Mouse (Mus musculus) kidney, adult 2 months (tissue): ENCODE measurements around the gene Marc1. TPM values are rescaled to one million over a fixed set of nuclear protein-coding genes. Genes with fewer than 3 reads are reported as not detected.

Source experiments
- DNase-seq: peaks from one replicate; pipeline ENCODE4 v3.0.0; 2021
- H3K27ac ChIP-seq: fragments of 200-500 bp; 2 replicates; pipeline ENCODE4 v1.5.1; 2012; ENCODE audit warnings: low read depth, low read length, control low read depth, inconsistent platforms; ENCODE audit not compliant: insufficient read depth
- H3K27me3 ChIP-seq: fragments of 200-500 bp; replicated peaks from 2 replicates; pipeline ENCODE4 v1.6.1; 2012; ENCODE audit warnings: mild to moderate bottlenecking, moderate library complexity, low read length, inconsistent platforms; ENCODE audit not compliant: control insufficient read depth, insufficient read depth
- H3K36me3 ChIP-seq: fragments of 200-500 bp; 2 replicates; pipeline ENCODE4 v1.6.1; 2012; ENCODE audit warnings: mild to moderate bottlenecking, moderate library complexity, low read length, inconsistent platforms; ENCODE audit not compliant: control insufficient read depth, insufficient read depth
- H3K4me1 ChIP-seq: fragments of 200-500 bp; 2 replicates; pipeline ENCODE4 v1.6.1; 2011; ENCODE audit warnings: low read length; ENCODE audit not compliant: control insufficient read depth, insufficient read depth
- H3K4me3 ChIP-seq: fragments of 200-500 bp; 2 replicates; pipeline ENCODE4 v1.5.1; 2011; ENCODE audit warnings: mild to moderate bottlenecking, low read depth, low read length, control low read depth; ENCODE audit not compliant: insufficient read depth
- CTCF ChIP-seq: fragments of 200-500 bp; conservative IDR thresholded peaks from 2 replicates; pipeline ENCODE4 v1.5.1; 2011; ENCODE audit warnings: low read depth, mild to moderate bottlenecking, control low read depth, low read length, moderate library complexity, mixed read lengths; ENCODE audit not compliant: insufficient read depth, insufficient read length
- POLR2A ChIP-seq: fragments of 200-500 bp; IDR thresholded peaks from one replicate; pipeline ENCODE4 v1.6.1; 2011; ENCODE audit warnings: low read depth, low read length, control low read depth
- WGBS: fragments of 180-500 bp; shearing (Covaris S2); methylation state at CpG from one replicate; pipeline ENCODE4 v1.1.7; 2018; 5-methylcytosine and 5-hydroxymethylcytosine counted together
- polyA plus RNA-seq: library from polyadenylated mRNA; depleted of rRNA; stranded (reverse); fragments of >200 nt; gene quantifications from 2 replicates; pipeline ENCODE4 v1.2.3, GENCODE M21; 2012; rRNA removed

Gene Marc1
- polyA plus RNA-seq, 1 experiment, result 1.0 TPM

- no peak for DNase-seq
- Histone ChIP-seq H3K36me3 (no peaks in the 10 kb centered on the region), H3K27me3 (no peaks in the 10 kb centered on the region; the same call in 1 of the 2 replicates), H3K27ac (no peak overlapping the region), H3K4me3 (no peak overlapping the region), H3K4me1 (no peaks in the 10 kb centered on the region)
- TF ChIP-seq POLR2A (no peak), CTCF (no peak)
- 38% methylated on average over 5 of the region's 5 CpGs for WGBS
Observed at GRCm38 (mm10) chr1:184762941-184763340, 48.2 kb downstream of the Marc1 start.

- TF ChIP-seq CTCF, result no peak
- no peak for TF ChIP-seq POLR2A
- 66% methylated on average over 4 of the region's 4 CpGs for WGBS
- DNase-seq, result no peak
- Histone ChIP-seq H3K36me3 (no peaks in the 10 kb centered on the region), H3K27me3 (no peaks in the 10 kb centered on the region; the same call in none of the 2 replicates), H3K4me1 (no peaks in the 10 kb centered on the region), H3K4me3 (no peak overlapping the region), H3K27ac (no peak overlapping the region)
Observed at GRCm38 (mm10) chr1:184761988-184762387, 49.1 kb downstream of the Marc1 start.

DNA sequence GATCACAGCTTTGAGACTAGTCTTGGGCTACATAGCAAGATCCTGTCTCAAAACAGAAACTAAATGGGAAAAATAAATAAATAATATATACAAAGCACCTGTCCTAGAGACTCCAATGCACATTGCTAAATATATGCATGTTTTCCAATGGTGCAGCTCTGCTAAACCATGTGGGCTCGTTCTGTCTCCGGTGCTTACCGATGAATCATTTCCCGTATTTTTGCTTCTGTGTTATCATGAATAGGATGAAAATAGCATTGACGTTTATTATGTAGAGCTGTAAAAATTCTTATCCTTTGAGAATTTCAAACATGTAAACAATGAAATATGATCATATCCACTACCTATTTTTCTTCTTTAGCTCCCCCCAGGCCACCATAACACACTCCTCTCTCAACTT, 58.4 kb downstream of the Marc1 start:
- no peak overlapping the region for H3K27ac ChIP-seq
- H3K4me3 ChIP-seq, result no peak overlapping the region
- H3K36me3 ChIP-seq, result no peaks in the 10 kb centered on the region
- TF ChIP-seq POLR2A (no peak), CTCF (no peak)
- peaks cover 4% of the 10 kb centered on the region; the same call in 1 of the 2 replicates for H3K4me1 ChIP-seq
- H3K27me3 ChIP-seq, result no peaks in the 10 kb centered on the region; the same call in none of the 2 replicates
- peak; percentile 22 for DNase-seq
- WGBS, result 67% methylated on average over 5 of the region's 5 CpGs

DNA sequence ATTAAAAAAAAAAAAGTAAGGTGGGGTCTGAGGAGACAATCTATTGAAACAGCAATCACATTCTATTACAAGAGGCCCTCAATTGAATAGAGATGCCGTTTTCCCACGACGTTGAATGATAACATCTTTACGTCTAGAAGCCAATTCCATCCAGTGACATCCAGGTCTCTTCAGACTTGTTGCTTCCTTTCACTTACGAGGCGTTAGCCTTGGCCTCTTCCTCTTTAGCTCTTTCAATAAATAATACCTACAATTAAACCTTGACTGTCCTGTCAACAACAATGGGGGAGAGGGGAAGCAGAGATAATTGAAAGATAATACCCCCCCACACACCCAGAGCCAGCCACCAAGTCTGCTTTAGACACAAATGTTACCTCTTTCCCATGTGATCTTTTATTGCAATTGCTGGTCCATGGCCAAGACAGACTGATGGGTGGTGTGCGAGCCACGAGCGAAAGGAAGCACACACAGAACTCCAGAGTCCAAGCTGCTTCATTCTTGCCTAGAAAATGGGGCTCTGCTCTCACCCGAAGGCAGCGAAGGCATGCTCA, 60.9 kb downstream of the Marc1 start:
- Histone ChIP-seq H3K4me1 (no peaks in the 10 kb centered on the region), H3K36me3 (no peaks in the 10 kb centered on the region), H3K27ac (no peak overlapping the region), H3K27me3 (no peaks in the 10 kb centered on the region; the same call in 1 of the 2 replicates), H3K4me3 (no peak overlapping the region)
- 56% methylated on average over 11 of the region's 11 CpGs for WGBS
- DNase-seq, result peak; percentile 70
- TF ChIP-seq CTCF, result no peak
- no peak for TF ChIP-seq POLR2A

DNA sequence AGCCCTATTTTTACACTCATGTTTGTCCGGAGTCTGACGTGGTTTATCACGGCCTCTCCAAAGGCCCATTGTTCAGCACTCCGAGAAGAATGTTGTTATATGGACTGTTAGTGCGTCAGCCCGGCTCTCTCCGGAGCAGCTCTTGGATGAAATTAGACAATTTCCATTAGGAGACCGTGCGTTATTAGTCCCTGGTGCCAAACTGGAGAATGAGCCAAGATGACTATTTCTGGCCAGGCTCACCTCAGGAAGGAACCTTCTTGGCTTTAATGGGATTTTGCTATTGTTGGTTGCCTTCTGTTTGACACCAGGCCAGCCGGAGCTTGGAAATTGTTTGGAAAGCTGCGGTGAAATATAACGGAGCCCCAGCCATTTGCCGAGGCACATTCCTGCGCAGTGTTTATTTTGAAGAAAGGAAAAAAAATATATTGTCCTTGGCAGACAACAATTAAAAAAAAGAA, 62.4 kb downstream of the Marc1 start:
- no peak overlapping the region for H3K4me3 ChIP-seq
- WGBS, result 46% methylated on average over 14 of the region's 14 CpGs
- no peak overlapping the region for H3K27ac ChIP-seq
- H3K27me3 ChIP-seq, result no peaks in the 10 kb centered on the region; the same call in 1 of the 2 replicates
- H3K4me1 ChIP-seq, result no peaks in the 10 kb centered on the region
- TF ChIP-seq POLR2A (no peak), CTCF (no peak)
- DNase-seq, result peak; percentile 91
- no peaks in the 10 kb centered on the region for H3K36me3 ChIP-seq

GRCm38 (mm10) chr1:184737876-184738479, 73.1 kb downstream of the Marc1 start:
- 6% methylated on average over 14 of the region's 14 CpGs for WGBS
- Histone ChIP-seq H3K27ac (no peak overlapping the region), H3K4me1 (0 out of 2 replicates have a peak, but pooled peaks cover 2% of the 10 kb centered on the region), H3K4me3 (no peak overlapping the region), H3K36me3 (no peaks in the 10 kb centered on the region), H3K27me3 (peaks cover 3% of the 10 kb centered on the region; the same call in 1 of the 2 replicates)
- peak; percentile 96 for TF ChIP-seq CTCF
- no peak for TF ChIP-seq POLR2A
- peak; percentile 78 for DNase-seq

DNA sequence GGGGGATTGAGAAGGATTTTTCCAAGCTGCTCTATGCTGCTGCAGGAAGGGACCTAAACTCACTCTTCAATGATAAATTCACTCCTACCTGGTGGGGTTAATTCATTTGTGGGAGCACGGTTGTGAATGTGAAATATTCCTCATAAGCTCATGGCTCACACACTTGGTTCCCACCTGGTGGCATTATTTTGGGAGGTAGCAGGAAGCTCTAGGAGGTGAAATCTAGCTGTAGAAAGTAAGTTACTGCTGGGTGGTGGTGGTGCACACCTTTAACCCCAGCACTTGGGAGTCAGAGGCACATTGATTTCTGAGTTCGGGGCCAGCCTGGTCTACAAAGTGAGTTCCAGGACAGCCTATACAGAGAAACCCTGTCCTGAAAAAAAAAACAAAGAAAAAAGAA, 73.9 kb downstream of the Marc1 start:
- WGBS, result 42% methylated on average over 2 of the region's 2 CpGs
- no peak for DNase-seq
- H3K36me3 ChIP-seq, result no peaks in the 10 kb centered on the region
- H3K27ac ChIP-seq, result no peak overlapping the region
- H3K4me3 ChIP-seq, result no peak overlapping the region
- peaks cover 5% of the 10 kb centered on the region for H3K27me3 ChIP-seq
- TF ChIP-seq POLR2A (no peak), CTCF (no peak)
- 0 out of 2 replicates have a peak, but pooled peaks cover 2% of the 10 kb centered on the region for H3K4me1 ChIP-seq

Other genes starting within 250 kb of the Marc1 start
- 7.4 and 8.1 TPM in 2 replicates for gene Hlx, start 78.7 kb downstream of the Marc1 start, polyA plus RNA-seq
- gene Marc2, start 35.1 kb upstream of the Marc1 start, polyA plus RNA-seq, result 257 and 403 TPM in 2 replicates
- gene C130074G19Rik, start 71.9 kb upstream of the Marc1 start, polyA plus RNA-seq, result 83.3 and 113 TPM in 2 replicates
- gene Mark1, start 188.3 kb upstream of the Marc1 start, polyA plus RNA-seq, result 2.2 and 2.6 TPM in 2 replicates